Mouse (Mus musculus) stomach, embryonic 16.5 days (tissue): ENCODE results near the gene Maats1. TPM values are rescaled to one million over a fixed set of nuclear protein-coding genes. Genes with fewer than 3 reads are reported as not detected.

Experiments
- ATAC-seq: fragments of 200-750 bp; cut with Nextera tagmentation; 2 replicates; pipeline ENCODE4 v1.8.0; 2017; ENCODE audit warnings: moderate number of reproducible peaks, moderate TSS enrichment; ENCODE audit not compliant: insufficient read depth, low FRiP score
- H3K27ac ChIP-seq: fragments of 300-500 bp; sonication (generic); 2 replicates; pipeline ENCODE4 v1.5.1; 2014; ENCODE audit warnings: low read length
- H3K27me3 ChIP-seq: fragments of 300-500 bp; sonication (generic); 2 replicates; pipeline ENCODE4 v1.6.1; 2014; ENCODE audit warnings: low read length, control low read depth, mixed read lengths; ENCODE audit not compliant: control insufficient read depth, insufficient read depth
- H3K36me3 ChIP-seq: fragments of 300-500 bp; sonication (generic); 2 replicates; pipeline ENCODE4 v1.6.1; 2014; ENCODE audit warnings: low read length; ENCODE audit not compliant: control insufficient read depth, insufficient read depth
- H3K4me1 ChIP-seq: fragments of 300-500 bp; sonication (generic); 2 replicates; pipeline ENCODE4 v1.6.1; 2014; ENCODE audit warnings: low read length, control low read depth, mixed read lengths; ENCODE audit not compliant: control insufficient read depth, insufficient read depth
- H3K4me2 ChIP-seq: fragments of 300-500 bp; sonication (generic); 2 replicates; pipeline ENCODE4 v1.6.1; 2014; ENCODE audit warnings: low read depth, low read length, mixed read lengths
- H3K4me3 ChIP-seq: fragments of 300-500 bp; sonication (generic); replicated peaks from 2 replicates; pipeline ENCODE4 v1.5.1; 2014; ENCODE audit warnings: mild to moderate bottlenecking, low read length
- H3K9ac ChIP-seq: fragments of 300-500 bp; sonication (generic); 2 replicates; pipeline ENCODE4 v1.6.1; 2014; ENCODE audit warnings: low read length
- H3K9me3 ChIP-seq: fragments of 300-500 bp; sonication (generic); replicated peaks from 2 replicates; pipeline ENCODE4 v1.6.1; 2016; ENCODE audit warnings: low read length, control low read depth; ENCODE audit not compliant: control insufficient read depth
- WGBS: fragments of 180-500 bp; shearing (Covaris S2); extraction: QIAGEN DNeasy Blood & Tissue Kit; methylation state at CpG from one replicate; pipeline ENCODE4 v1.1.7; 2014; 5-methylcytosine and 5-hydroxymethylcytosine counted together
- polyA plus RNA-seq: library from polyadenylated mRNA; unstranded; fragments of >200 nt; fragmentation: Nextera tagmentation; extraction: Ambion mirVana; gene quantifications from 2 replicates; pipeline ENCODE4 v1.2.1, GENCODE M21; 2015

The Maats1 gene
- polyA plus RNA-seq, 1 experiment from 2014 or later: 0.15 TPM

- no peak overlapping the region for H3K4me3 ChIP-seq
- peak overlapping the region; percentile 16; the same call in 1 of the 2 replicates for H3K4me2 ChIP-seq
- peak overlapping the region; percentile 89 for H3K27ac ChIP-seq
- no peaks in the 10 kb centered on the region for H3K9me3 ChIP-seq
- H3K4me1 ChIP-seq: no peaks in the 10 kb centered on the region
- H3K9ac ChIP-seq: no peak overlapping the region
- H3K27me3 ChIP-seq: no peaks in the 10 kb centered on the region
- 30% methylated on average over 5 of the region's 5 CpGs for WGBS
- peak; percentile 69 for ATAC-seq
- no peaks in the 10 kb centered on the region for H3K36me3 ChIP-seq
Observed at GRCm38 (mm10) chr16:38295349-38295930, 46.5 kb downstream of the Maats1 start.

GRCm38 (mm10) chr16:38294685-38295348 is 47.1 kb downstream of the Maats1 start, which contains the start of gene Nr1i2:
Nr1i2 (minus strand) TSS chr16:38294824.
- H3K36me3 ChIP-seq: no peaks in the 10 kb centered on the region
- H3K4me1 ChIP-seq: no peaks in the 10 kb centered on the region
- ATAC-seq: peak; percentile 85; the same call in 1 of the 2 replicates
- no peaks in the 10 kb centered on the region for H3K27me3 ChIP-seq
- H3K9me3 ChIP-seq: no peaks in the 10 kb centered on the region
- peak within 1 kb of the TSS; percentile 63; the same call in 1 of the 2 replicates for H3K9ac ChIP-seq
- H3K4me2 ChIP-seq: peak within 1 kb of the TSS; percentile 38
- peak within 1 kb of the TSS; percentile 89 for H3K27ac ChIP-seq
- H3K4me3 ChIP-seq: peak within 1 kb of the TSS; percentile 37
- 49% methylated on average over 7 of the region's 7 CpGs for WGBS

GRCm38 (mm10) chr16:38290151-38290550 is 51.8 kb downstream of the Maats1 start:
- no peaks in the 10 kb centered on the region for H3K27me3 ChIP-seq
- no peak overlapping the region for H3K4me3 ChIP-seq
- H3K9ac ChIP-seq: no peak overlapping the region
- no peaks in the 10 kb centered on the region for H3K9me3 ChIP-seq
- H3K4me1 ChIP-seq: 0 out of 2 replicates have a peak, but pooled peaks cover 9% of the 10 kb centered on the region
- H3K36me3 ChIP-seq: no peaks in the 10 kb centered on the region
- WGBS: 59% methylated on average over 2 of the region's 2 CpGs
- no peak overlapping the region for H3K27ac ChIP-seq
- no peak for ATAC-seq
- H3K4me2 ChIP-seq: no peak overlapping the region

- Histone ChIP-seq H3K36me3 (no peaks in the 10 kb centered on the region), H3K4me3 (no peak overlapping the region), H3K9me3 (no peaks in the 10 kb centered on the region), H3K9ac (no peak overlapping the region), H3K4me1 (peaks cover 9% of the 10 kb centered on the region; the same call in 1 of the 2 replicates), H3K27ac (no peak overlapping the region), H3K4me2 (no peak overlapping the region), H3K27me3 (no peaks in the 10 kb centered on the region)
- ATAC-seq: no peak
- WGBS: 28% methylated on average over 6 of the region's 6 CpGs
Observed at GRCm38 (mm10) chr16:38288851-38289250, 53.1 kb downstream of the Maats1 start.

GRCm38 (mm10) chr16:38287762-38288161 is 54.2 kb downstream of the Maats1 start:
- peaks cover 13% of the 10 kb centered on the region; the same call in 1 of the 2 replicates for H3K4me1 ChIP-seq
- H3K4me3 ChIP-seq: no peak overlapping the region
- no peak overlapping the region for H3K4me2 ChIP-seq
- WGBS: 82% methylated on average over 3 of the region's 3 CpGs
- H3K36me3 ChIP-seq: no peaks in the 10 kb centered on the region
- H3K27ac ChIP-seq: peak overlapping the region; percentile 55; the same call in 1 of the 2 replicates
- ATAC-seq: no peak
- H3K9me3 ChIP-seq: no peaks in the 10 kb centered on the region
- no peak overlapping the region for H3K9ac ChIP-seq
- H3K27me3 ChIP-seq: no peaks in the 10 kb centered on the region

- no peak for ATAC-seq
- H3K4me3 ChIP-seq: no peak overlapping the region
- no peaks in the 10 kb centered on the region for H3K27me3 ChIP-seq
- H3K4me2 ChIP-seq: no peak overlapping the region
- H3K36me3 ChIP-seq: no peaks in the 10 kb centered on the region
- H3K4me1 ChIP-seq: peaks cover 13% of the 10 kb centered on the region; the same call in 1 of the 2 replicates
- 46% methylated on average over 6 of the region's 6 CpGs for WGBS
- H3K9ac ChIP-seq: no peak overlapping the region
- no peak overlapping the region; the same call in 1 of the 2 replicates for H3K27ac ChIP-seq
- H3K9me3 ChIP-seq: no peaks in the 10 kb centered on the region
Observed at GRCm38 (mm10) chr16:38287357-38287756, 54.6 kb downstream of the Maats1 start.

GRCm38 (mm10) chr16:38286541-38286940 is 55.4 kb downstream of the Maats1 start:
- WGBS: 28% methylated on average over 4 of the region's 4 CpGs
- Histone ChIP-seq H3K9me3 (no peaks in the 10 kb centered on the region), H3K36me3 (no peaks in the 10 kb centered on the region), H3K9ac (no peak overlapping the region), H3K4me2 (no peak overlapping the region), H3K27me3 (no peaks in the 10 kb centered on the region), H3K4me3 (no peak overlapping the region), H3K4me1 (peaks cover 14% of the 10 kb centered on the region; the same call in 1 of the 2 replicates), H3K27ac (no peak overlapping the region)
- no peak; the same call in 1 of the 2 replicates for ATAC-seq

GRCm38 (mm10) chr16:38285801-38286200 is 56.1 kb downstream of the Maats1 start:
- no peaks in the 10 kb centered on the region for H3K27me3 ChIP-seq
- no peak overlapping the region for H3K9ac ChIP-seq
- no peak overlapping the region for H3K4me2 ChIP-seq
- no peaks in the 10 kb centered on the region for H3K36me3 ChIP-seq
- ATAC-seq: no peak
- H3K4me3 ChIP-seq: no peak overlapping the region
- H3K4me1 ChIP-seq: peaks cover 15% of the 10 kb centered on the region; the same call in 1 of the 2 replicates
- WGBS: 61% methylated on average over 7 of the region's 7 CpGs
- H3K27ac ChIP-seq: no peak overlapping the region
- H3K9me3 ChIP-seq: no peaks in the 10 kb centered on the region

- 46% methylated on average over 3 of the region's 3 CpGs for WGBS
- Histone ChIP-seq H3K9ac (no peak overlapping the region), H3K27me3 (no peaks in the 10 kb centered on the region), H3K4me2 (no peak overlapping the region), H3K9me3 (no peaks in the 10 kb centered on the region), H3K36me3 (no peaks in the 10 kb centered on the region), H3K4me3 (no peak overlapping the region), H3K4me1 (peaks cover 14% of the 10 kb centered on the region; the same call in 1 of the 2 replicates), H3K27ac (no peak overlapping the region)
- ATAC-seq: no peak
Observed at GRCm38 (mm10) chr16:38283300-38283699, 58.6 kb downstream of the Maats1 start.
